Mouse (Mus musculus): Measurements from ENCODE around the gene Aipl1.

DNA sequence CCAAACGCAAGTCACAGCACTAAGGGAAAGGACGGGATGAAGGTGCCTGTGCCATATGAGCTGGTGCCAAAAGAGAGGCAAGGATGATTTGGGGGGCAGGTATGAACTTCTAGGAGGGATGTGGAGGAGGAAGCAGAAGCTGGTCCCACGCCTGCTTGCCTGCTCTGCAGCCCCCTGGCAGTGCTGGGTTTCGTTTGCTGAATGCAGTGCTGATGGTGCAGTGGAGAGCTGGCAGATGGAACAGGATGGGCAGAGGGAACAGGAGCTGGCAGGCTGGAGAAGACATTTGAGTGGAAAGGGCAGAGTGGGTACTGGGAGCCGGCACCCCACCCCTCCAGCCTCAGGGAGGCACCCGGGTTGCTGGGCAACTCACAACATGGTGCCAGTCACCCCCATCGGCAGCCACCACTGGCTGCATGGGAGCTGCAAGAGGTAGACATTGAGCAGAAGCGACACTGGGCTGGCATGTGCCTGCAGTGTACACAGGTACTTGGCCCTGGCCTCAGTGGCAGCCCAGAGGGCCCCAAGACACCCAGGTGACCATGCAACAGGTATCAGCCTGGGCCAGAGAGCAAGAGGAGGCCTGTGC lies 12.0 kb upstream of the Aipl1 start:
- TF ChIP-seq POLR2A (IDR thresholded peaks at IDR 0.05; ENCODE audit: insufficient read depth, low read depth, low read length) (no peak), CTCF (IDR thresholded peaks at IDR 0.05; ENCODE audit: insufficient read depth, low read depth, low read length) (no peak)
